Mouse (Mus musculus) myocyte (in vitro differentiated cells): ENCODE data around the gene Lrrc29. TPM values are rescaled to one million over a fixed set of nuclear protein-coding genes. Genes with fewer than 3 reads are reported as not detected.
A peak's percentile ranks its signal among the peaks of the same experiment; 100 is the strongest.

Source experiments
- H3K27me3 ChIP-seq: one replicate; pipeline ENCODE4 v1.6.1; 2011; ENCODE audit not compliant: control insufficient read depth, insufficient read depth, insufficient read length
- H3K36me3 ChIP-seq: one replicate; pipeline ENCODE4 v1.6.1; 2011; ENCODE audit not compliant: control insufficient read depth, insufficient read depth
- H3K4me2 ChIP-seq: one replicate; pipeline ENCODE4 v1.6.1; 2011; ENCODE audit warnings: low read depth, control low read depth
- H3K4me3 ChIP-seq: one replicate; pipeline ENCODE4 v1.5.1; 2011; ENCODE audit warnings: mild to moderate bottlenecking, control low read depth, moderate library complexity
- H3K79me2 ChIP-seq: one replicate; pipeline ENCODE4 v1.6.1; 2011; ENCODE audit not compliant: control insufficient read depth, insufficient read depth
- H3ac ChIP-seq: one replicate; pipeline ENCODE4 v1.6.1; 2011; ENCODE audit not compliant: control insufficient read depth, insufficient read length
- CEBPB ChIP-seq: IDR thresholded peaks from 2 replicates; pipeline ENCODE4 v1.6.1; 2011; ENCODE audit warnings: mild to moderate bottlenecking, moderate library complexity; ENCODE audit not compliant: poor library complexity, insufficient read depth, severe bottlenecking
- E2F4 ChIP-seq: IDR thresholded peaks from one replicate; pipeline ENCODE4 v1.6.1; 2011; ENCODE audit warnings: mild to moderate bottlenecking, control low read depth, moderate library complexity; ENCODE audit not compliant: insufficient read depth
- MAX ChIP-seq: IDR thresholded peaks from one replicate; pipeline ENCODE4 v1.6.1; 2011; ENCODE audit warnings: low read depth, mild to moderate bottlenecking, control low read depth
- MYOD1 ChIP-seq, 3 experiments: IDR thresholded peaks; one replicate each; pipeline ENCODE4 v1.6.1; 2011; ENCODE audit warnings: control low read depth in 2 of 3, low read depth in 2 of 3, mild to moderate bottlenecking in 2 of 3, moderate library complexity in 1 of 3; ENCODE audit not compliant: insufficient read length in 2 of 3, control insufficient read depth in 1 of 3
- MYOG ChIP-seq, 3 experiments: IDR thresholded peaks; one replicate each; pipeline ENCODE4 v1.6.1; 2011; ENCODE audit warnings: control low read depth in 2 of 3, low read depth in 2 of 3, mild to moderate bottlenecking in 2 of 3; ENCODE audit not compliant: insufficient read length in 2 of 3, control insufficient read depth in 1 of 3, insufficient read depth in 1 of 3
- POLR2A ChIP-seq: IDR thresholded peaks from one replicate; pipeline ENCODE4 v1.6.1; 2011; ENCODE audit warnings: low read depth, mild to moderate bottlenecking, control low read depth, moderate library complexity; ENCODE audit not compliant: insufficient read length
- POLR2AphosphoS2 ChIP-seq: IDR thresholded peaks from one replicate; pipeline ENCODE4 v1.6.1; 2011; ENCODE audit warnings: low read depth, control low read depth; ENCODE audit not compliant: insufficient read length
- REST ChIP-seq: IDR thresholded peaks from one replicate; pipeline ENCODE4 v1.6.1; 2011; ENCODE audit warnings: mild to moderate bottlenecking, control low read depth, moderate library complexity; ENCODE audit not compliant: insufficient read depth, insufficient read length
- SRF ChIP-seq: IDR thresholded peaks from one replicate; pipeline ENCODE4 v1.6.1; 2011; ENCODE audit warnings: low read depth; ENCODE audit not compliant: control insufficient read depth, insufficient read length
- TCF12 ChIP-seq: IDR thresholded peaks from one replicate; pipeline ENCODE4 v1.6.1; 2011; ENCODE audit warnings: mild to moderate bottlenecking, control low read depth; ENCODE audit not compliant: poor library complexity, insufficient read depth, severe bottlenecking
- TCF3 ChIP-seq: IDR thresholded peaks from one replicate; pipeline ENCODE4 v1.6.1; 2011; ENCODE audit warnings: low read depth, control low read depth; ENCODE audit not compliant: insufficient read length
- USF1 ChIP-seq: IDR thresholded peaks from one replicate; pipeline ENCODE4 v1.6.1; 2011; ENCODE audit warnings: low read depth, mild to moderate bottlenecking, control low read depth, moderate library complexity
- polyA plus RNA-seq: library from polyadenylated mRNA; unstranded; fragments of >200 nt; fragmentation: generic; extraction: Trizol; gene quantifications from one replicate; pipeline ENCODE4 v1.2.1, GENCODE M21; 2012; ENCODE audit warnings: missing spikeins

The Lrrc29 gene
- polyA plus RNA-seq, 1 experiment = 1.8 TPM

DNA sequence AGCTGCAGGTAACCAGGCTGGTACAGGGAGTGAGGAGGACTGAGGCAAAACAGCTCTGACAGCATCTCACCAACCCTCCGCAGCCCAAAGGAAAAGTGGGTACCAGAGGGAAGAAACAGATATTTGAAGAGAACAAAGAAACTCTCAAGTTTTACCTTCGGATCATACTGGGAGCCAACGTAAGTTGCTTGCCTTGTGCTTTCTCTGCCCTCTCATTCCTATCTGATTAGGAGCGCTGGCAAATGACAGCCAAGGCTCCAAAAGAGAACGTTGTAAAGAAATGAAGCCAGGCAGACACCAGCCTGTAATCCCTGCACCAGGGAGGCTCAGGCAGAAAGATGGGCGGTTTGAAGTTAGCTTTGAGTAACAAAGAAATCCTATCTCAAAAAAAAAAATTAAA is 890 bp upstream of the Lrrc29 start:
- peak overlapping the region; percentile 47 for H3ac ChIP-seq
- TF ChIP-seq MYOG (IDR thresholded peaks at IDR 0.05; ENCODE audit: control insufficient read depth in 1 of 3, insufficient read depth in 1 of 3, insufficient read length in 2 of 3, low read depth in 2 of 3) (no peak), POLR2AphosphoS2 (no peak), MYOD1 (IDR thresholded peaks at IDR 0.05; ENCODE audit: control insufficient read depth in 1 of 3, insufficient read length in 2 of 3, low read depth in 2 of 3) (no peak), POLR2A (no peak), MAX (no peak)
- peaks cover 37% of the 10 kb centered on the region for H3K79me2 ChIP-seq
- H3K36me3 ChIP-seq = peaks cover 22% of the 10 kb centered on the region
- peak overlapping the region; percentile 79 for H3K4me3 ChIP-seq
- no peaks in the 10 kb centered on the region for H3K27me3 ChIP-seq
- peak overlapping the region; percentile 82 for H3K4me2 ChIP-seq

DNA sequence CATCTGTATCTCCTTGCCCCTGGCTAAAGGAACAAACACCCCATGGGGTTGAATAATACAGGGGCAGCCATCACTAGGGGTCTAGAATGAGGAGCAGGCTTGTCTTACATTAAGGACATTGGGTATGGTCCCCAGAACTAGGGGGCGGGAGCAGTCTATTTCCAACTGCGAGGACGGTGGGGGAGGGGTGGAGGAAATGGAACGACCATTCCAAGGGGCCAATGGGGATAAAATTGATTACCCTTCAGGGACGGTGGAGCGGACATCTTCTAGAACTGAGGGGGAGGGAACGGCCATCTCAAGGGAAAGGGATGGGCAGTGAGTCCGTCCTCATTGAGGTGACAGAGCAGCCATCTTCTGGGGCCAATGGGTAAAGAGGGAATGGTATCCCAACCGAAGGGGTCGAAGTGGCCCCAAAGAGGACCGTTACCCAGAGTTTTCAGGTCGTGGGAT is 411 bp downstream of the Lrrc29 start:
- Histone ChIP-seq H3K4me3 (peak overlapping the region; percentile 79), H3K79me2 (peaks cover 37% of the 10 kb centered on the region), H3K4me2 (peak overlapping the region; percentile 91), H3K27me3 (no peaks in the 10 kb centered on the region), H3ac (peak overlapping the region; percentile 47), H3K36me3 (peaks cover 15% of the 10 kb centered on the region)
- no peak for TF ChIP-seq MAX
- no peak for TF ChIP-seq CEBPB
- TF ChIP-seq REST = no peak
- no peak for TF ChIP-seq USF1

DNA sequence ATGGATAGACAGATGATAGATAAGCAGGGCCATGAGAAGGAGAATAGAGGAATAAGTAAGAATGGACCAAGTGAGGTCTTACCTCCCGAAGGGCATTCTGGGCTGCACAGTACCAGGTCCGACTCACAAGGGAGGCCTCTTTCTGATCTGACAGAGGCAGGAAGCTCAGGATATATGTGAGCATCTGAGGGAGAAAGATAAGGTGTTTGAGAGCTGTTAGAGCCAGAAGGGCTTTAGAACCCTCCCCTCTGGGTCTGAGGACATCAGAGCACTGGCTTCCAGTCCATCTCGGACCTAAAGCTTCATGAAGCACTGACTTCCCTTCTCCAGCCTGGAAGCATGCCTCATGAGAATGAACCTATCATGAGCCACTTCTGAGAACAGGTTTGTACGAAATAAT is 2.9 kb downstream of the Lrrc29 start:
- Histone ChIP-seq H3K36me3 (peaks cover 7% of the 10 kb centered on the region), H3K27me3 (no peaks in the 10 kb centered on the region), H3ac (no peak overlapping the region), H3K4me2 (no peak overlapping the region), H3K4me3 (no peak overlapping the region), H3K79me2 (peaks cover 36% of the 10 kb centered on the region)
- peak; percentile 15 for TF ChIP-seq POLR2AphosphoS2
- no peak for TF ChIP-seq TCF3
- no peak for TF ChIP-seq POLR2A
- no peak for TF ChIP-seq MYOD1 (IDR thresholded peaks at IDR 0.05; ENCODE audit: control insufficient read depth in 1 of 3, insufficient read length in 2 of 3, low read depth in 2 of 3)
- TF ChIP-seq USF1 = no peak

DNA sequence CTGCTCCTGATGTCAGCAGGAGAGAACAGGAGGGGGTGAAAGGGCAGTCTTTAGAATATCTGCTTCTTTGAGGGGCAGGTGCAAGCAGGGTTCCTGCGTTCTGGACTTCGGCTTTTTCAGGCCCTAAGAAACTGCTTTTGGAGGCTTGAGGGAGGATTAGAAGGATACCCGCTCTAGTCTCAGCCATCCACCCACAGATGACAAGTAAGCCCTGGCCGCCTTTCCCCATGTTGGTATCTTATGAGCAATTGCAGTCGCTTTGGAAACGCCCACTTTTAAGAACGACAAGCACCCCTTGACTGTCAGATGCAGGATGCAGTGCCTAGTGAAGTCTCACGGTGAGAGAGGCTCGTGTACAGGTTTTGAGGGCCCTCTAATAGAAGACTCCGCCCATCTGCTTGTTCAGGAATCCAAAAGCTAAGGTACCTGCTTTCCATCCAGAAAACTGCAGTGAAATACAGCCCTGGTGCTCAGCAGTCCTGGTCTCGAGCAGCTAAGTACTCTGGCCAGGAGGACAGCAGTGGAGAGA is 7.4 kb downstream of the Lrrc29 start:
- no peak overlapping the region for H3K4me3 ChIP-seq
- no peaks in the 10 kb centered on the region for H3K27me3 ChIP-seq
- H3ac ChIP-seq = no peak overlapping the region
- no peak overlapping the region for H3K4me2 ChIP-seq
- H3K79me2 ChIP-seq = no peaks in the 10 kb centered on the region
- TF ChIP-seq USF1 (no peak), TCF3 (no peak), TCF12 (no peak), SRF (no peak), MYOG (IDR thresholded peaks at IDR 0.05; ENCODE audit: control insufficient read depth in 1 of 3, insufficient read depth in 1 of 3, insufficient read length in 2 of 3, low read depth in 2 of 3) (no peak), POLR2A (no peak), CEBPB (no peak), E2F4 (no peak), POLR2AphosphoS2 (no peak), MYOD1 (IDR thresholded peaks at IDR 0.05; ENCODE audit: control insufficient read depth in 1 of 3, insufficient read length in 2 of 3, low read depth in 2 of 3) (no peak), MAX (no peak), REST (no peak)
- H3K36me3 ChIP-seq = peaks cover 42% of the 10 kb centered on the region

DNA sequence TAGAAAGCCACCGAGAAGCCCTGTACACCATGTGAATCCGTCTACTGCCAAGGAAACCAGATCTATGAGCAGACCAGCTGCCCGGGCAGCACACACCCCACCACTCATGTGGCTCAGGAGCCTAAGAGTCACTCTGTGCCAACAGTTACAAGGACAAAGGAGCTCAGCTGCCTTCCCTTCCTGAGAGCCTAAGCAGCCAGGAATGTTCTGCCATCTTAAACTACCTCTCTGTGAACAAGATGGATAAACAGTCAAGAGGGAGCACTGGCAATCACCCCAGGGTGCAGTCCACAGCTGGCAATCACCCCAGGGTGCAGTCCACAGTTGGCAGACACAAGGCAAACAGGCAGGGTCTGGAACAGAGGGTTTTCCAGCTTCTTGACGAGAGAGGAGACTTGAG is 8.1 kb downstream of the Lrrc29 start:
- no peak overlapping the region for H3K4me3 ChIP-seq
- H3K36me3 ChIP-seq = peaks cover 39% of the 10 kb centered on the region
- TF ChIP-seq MYOD1 (IDR thresholded peaks at IDR 0.05; ENCODE audit: control insufficient read depth in 1 of 3, insufficient read length in 2 of 3, low read depth in 2 of 3) (peak; percentile 58 to 83 (median 70)), TCF12 (no peak), SRF (no peak), MYOG (IDR thresholded peaks at IDR 0.05; ENCODE audit: control insufficient read depth in 1 of 3, insufficient read depth in 1 of 3, insufficient read length in 2 of 3, low read depth in 2 of 3) (peak; percentile 39 to 91 (median 85))
- H3K4me2 ChIP-seq = peak overlapping the region; percentile 26
- no peak overlapping the region for H3ac ChIP-seq
- no peaks in the 10 kb centered on the region for H3K27me3 ChIP-seq
- H3K79me2 ChIP-seq = no peaks in the 10 kb centered on the region
